Mouse (Mus musculus): ENCODE results near the gene Prox1.
A peak's percentile ranks its signal among the peaks of the same experiment; 100 is the strongest.

Gene Prox1

DNA sequence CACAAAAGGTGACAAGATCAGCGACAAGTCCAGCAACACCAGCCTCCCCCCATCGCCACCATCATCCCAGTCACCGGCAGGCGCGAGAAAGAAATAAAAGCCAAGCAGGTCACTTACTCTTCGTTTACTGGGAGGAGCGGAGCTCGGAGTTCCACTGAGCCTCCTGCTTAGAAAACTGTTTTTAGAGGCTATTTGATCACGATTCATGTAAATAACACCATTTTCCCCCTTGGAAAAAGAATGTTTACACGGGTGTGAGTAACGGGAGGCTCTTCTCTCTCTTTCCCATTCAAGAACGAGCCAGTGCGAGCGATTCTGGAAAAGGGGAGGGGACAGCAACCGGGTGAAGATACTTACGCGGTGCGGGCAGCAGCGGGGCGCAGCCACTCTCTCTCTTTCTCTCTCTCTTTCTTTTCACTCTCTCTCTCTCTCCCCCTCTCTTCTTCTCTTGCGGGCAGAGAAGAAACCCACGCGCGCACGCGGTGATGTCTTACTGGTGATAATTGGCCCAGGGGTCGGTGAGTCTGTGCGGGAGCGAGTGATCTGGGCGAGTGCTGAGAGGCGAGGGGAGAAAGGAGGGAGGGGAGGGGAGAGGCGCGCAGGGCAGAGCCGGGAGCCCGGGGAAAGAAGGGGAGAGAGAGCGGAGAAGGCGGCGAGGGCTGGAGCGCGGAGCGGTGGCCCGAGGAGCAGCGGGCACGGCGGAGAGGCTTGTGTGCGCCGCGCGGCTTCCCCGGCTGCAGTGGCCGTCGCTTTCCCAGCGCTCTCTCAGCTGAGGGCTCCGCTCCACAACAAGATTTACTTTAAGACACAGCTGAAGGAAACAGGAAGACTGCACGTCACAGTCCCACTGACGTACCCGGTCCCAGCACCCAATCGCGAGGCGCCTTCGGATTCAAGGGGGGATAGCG is at the start of gene Prox1:
TSS of gene Prox1 (minus strand) at position 804 of the 908 bp plus-strand sequence.
- DNase-seq (ENCODE audit: low read depth, low spot score), result peak; percentile 83

DNA sequence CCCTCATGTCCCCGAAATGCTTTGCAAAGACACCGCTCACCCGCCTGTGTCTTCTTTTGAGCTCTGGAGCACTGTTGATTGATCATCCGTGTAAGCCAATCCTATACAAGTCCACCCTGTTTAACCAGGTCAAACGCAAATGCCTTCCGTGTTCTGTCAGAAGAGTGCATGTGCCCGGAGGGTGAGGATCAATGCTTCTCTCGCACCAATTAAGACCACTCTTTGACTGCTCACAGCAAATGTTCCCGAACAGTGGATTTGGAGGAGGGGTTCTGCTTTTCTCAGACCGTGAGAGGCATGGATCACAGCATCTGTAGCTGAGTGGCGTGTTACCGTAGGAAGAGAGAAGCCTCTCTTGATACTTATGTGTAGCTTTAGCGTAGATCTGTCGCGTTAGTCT is 46.1 kb upstream of the Prox1 start:
- DNase-seq (ENCODE audit: low read depth, low spot score), result no peak

DNA sequence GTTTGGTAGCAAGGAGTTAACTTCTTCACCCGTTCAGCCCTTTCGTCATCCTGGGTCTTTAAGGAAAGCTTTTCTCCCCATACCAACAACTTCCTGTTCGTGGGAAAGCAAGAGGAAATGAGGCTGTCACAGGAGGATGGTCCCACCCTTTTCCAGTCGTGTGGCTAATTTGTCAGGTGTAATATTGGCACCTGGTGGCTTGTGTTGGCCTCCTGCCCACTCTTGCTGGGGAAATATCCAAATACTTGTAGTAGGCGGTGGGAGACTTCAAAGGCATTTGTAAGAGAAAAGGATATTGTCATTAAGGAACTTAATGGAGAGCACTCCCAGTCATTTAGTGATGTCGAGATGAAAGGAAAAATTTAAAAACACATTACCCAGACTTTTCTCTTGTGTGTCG is 44.1 kb upstream of the Prox1 start:
- DNase-seq (ENCODE audit: low read depth, low spot score), result peak; percentile 8

DNA sequence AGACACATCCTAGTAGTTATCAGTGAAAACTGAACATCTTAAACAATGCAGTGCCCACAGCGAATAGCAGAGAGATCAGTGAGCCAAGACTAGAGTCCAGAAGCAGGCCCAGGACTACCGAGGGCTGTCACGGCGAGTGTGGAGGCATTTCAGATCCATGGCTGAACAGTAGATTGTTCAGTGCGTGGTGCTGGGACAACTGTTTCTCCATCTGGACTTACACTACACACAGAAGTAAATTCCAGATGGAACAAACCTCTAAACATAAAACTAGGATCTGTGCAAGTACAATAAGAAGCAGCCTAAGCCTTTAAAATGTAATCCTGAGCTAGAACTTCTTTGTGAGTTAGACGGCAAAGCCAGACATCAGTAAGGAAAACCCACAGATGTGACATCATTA is 42.7 kb upstream of the Prox1 start:
- DNase-seq (ENCODE audit: low read depth, low spot score), result no peak

DNA sequence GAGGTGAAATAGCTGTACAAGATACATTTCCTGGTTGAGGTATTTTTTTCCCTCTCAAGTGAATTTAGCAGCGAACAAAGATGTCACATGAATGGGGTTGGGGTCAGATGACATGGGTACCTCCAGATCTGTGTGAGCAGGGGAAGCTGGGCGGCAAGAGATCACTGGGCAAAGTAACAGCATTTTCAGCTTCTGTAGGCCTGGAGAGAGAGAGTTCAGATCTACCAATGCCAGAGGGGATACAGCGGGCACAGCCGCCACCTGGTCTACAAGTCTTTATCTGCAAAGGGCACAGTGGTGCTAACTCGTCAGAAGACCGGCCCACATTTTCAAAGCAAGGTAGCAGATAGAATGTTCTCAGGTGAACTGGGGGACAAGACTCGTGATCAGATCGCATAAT is 36.7 kb upstream of the Prox1 start:
- DNase-seq (ENCODE audit: low read depth, low spot score), result no peak

DNA sequence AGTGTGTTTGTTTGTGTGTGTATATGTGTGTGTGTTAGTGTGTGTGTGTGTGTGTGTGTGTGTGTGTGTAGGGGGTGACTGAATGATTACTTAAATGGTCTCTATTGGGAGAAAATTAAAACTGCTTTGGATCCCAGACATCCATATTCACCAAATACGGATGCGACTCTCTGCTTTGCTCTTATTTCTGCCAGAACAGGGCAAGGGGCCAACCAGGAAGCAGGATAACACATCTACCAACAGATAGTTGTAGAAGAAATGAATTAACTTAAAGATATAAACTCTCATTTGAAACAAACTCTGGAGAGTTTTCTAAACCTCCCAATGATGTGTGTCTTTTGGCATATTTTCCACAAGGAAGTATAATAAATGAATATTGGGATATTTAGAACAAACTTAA is 35.2 kb upstream of the Prox1 start:
- DNase-seq (ENCODE audit: low read depth, low spot score), result no peak

DNA sequence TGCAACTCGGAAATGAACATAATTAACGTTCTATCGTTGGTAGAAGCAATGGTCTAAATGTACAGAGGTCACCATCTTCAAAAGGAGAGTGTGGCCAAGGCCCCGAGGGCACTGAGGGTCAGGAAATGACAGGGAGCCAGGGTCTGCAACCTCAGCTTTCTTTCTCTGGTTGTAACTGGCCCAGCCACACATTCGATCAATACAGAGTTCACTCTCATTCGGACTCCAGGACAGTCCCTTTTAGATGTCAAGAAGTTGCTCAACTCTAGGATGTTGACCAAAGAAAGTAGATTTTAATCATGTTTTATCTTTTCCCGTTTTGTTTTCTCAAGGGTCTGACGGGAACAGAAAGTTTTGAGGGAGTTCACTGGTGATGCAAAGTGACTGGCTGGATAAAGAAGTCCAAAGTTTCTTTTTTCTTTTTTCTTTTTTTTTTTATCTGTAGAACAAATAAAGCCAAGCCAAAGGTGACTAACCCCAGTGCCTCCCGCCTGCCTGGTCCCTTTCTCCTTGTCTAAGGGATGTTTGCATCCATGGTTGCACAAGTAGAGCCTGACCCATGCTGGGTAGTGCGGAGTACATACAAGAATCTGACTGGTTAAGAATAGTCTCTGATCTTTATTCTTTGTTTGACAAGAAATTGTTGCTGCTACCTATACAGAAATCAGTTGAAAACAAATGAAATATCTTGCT is 34.0 kb upstream of the Prox1 start:
- DNase-seq (ENCODE audit: low read depth, low spot score), result no peak

DNA sequence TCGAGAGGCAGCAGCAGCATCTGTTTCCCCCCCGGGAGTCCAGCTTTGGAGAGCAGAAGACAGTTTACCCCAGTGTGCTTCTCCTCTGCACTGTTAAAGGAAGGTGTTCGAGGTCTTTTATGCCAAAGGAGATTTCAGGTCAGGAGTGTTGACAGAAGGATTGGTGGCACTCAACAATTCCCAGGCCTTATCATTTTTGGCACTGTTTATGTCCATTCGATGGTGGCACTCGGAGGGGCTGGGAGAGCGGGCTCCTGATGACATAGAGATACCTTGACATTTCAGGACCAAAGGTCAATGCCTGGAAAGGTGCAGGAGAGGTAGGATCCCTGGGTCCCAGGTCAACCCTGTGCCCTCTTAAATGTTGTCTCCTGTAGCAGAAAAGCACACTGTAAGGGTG is 31.2 kb upstream of the Prox1 start:
- DNase-seq (ENCODE audit: low read depth, low spot score), result no peak

DNA sequence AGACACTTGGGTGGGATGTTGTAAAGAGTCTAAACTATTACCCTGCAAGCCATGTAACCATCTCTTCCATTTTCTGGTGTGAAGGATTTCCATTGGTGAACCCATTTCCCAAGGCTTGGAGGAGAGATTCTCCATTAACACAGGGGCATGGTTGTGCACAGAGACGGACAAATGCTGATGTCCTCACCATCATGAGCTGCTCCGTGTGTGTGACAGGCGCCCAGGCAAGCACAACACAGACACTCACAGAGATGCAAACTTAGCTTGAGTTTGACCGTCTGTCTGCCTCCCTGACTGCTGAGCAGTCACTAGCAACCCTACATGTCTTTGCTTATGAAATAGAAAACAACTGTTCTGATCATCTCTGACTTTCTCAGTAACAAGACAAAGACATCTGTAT is 30.5 kb upstream of the Prox1 start:
- no peak for DNase-seq (ENCODE audit: low read depth, low spot score)

DNA sequence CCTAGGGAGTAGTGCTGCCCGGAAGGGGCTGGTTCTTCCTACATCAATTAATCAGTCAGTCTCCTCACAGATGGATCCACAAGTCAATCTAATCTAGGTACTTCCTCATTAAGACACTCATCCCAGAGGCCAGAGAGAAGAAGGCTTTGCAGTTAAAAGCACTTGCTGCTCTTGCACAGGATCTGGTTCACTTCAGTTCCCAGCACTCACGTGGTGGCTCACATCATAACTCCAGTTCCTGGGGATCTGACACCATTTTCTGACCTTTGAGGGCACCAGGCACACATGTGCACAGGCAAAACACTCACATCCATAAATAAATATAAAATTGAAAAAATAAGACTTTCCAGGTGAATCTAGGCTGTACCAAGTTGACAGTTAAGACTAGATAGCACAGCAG is 27.7 kb upstream of the Prox1 start:
- no peak for DNase-seq (ENCODE audit: low read depth, low spot score)

DNA sequence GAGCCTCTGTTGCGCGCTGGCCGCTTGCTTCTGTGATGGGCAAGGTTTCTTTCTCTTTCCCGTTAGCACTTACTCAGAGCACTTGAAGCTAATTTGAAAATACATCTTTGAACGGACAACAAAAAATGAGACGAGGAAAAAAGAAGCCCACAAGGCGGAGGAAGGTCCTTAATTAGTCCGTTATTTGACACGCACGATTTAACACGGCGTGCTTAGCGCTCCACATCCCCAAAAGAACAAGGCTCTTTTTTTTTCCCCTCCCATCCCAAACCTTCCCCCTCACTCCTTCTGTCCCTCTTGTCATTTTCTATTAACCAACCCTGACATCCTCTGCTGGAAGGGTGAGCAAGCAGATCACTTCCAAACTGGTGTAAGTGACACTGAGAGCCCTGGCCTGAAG is 21.5 kb upstream of the Prox1 start:
- DNase-seq (ENCODE audit: low read depth, low spot score), result no peak

DNA sequence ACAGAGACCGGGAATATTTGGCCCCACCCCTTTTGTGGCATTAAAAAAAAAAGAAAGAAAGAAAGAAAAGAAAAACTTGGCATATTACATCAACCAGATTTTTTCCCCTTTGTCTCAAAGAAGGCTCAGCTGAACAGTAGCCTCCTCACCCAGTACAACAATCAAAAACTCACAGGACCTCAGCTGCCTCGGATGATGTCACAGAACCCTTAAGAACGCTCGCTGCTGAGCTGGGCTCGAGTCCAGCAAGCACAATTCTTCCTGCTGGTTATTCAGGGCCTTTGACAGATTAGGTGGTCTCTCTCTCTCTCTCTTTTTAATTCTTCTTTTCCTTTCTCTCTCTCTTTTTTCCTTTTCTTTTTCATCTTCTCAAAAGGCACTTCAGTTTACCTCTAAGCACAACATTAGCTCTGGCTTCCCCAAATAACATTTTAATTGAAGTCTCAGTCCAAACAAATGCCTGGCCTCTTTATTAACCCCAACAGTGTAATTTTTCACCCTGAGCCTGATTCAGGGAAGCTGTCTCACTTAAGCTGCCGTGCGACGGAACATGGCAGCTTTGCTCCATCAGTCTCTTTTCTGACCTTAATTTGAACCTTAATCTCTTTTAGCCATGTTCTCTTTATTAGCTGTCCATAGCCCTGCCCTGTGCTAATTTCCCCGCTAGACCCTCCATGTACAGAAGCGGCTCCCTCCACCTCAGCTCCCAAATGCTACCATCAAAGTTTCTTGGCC is 19.9 kb upstream of the Prox1 start:
- no peak for DNase-seq (ENCODE audit: low read depth, low spot score)

DNA sequence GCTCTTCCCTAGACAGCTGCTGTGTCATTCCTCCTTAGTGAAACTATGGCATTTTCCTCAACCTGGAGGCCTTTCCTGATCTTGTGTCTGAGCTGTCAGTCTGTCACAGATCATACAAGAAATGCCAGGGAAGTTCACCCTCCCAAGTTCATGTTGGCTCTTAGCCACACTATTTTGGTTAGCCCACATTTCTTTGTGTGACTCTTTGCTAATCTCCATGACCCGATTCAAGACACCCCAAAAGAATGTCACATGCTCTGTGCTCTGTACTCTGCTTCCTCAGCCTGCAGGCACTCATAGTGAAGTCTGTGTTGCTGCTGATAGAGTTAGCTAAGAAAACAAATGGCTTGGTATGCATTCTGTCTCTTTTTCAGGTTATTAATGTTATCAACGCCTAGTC is 18.6 kb upstream of the Prox1 start:
- DNase-seq (ENCODE audit: low read depth, low spot score), result no peak

DNA sequence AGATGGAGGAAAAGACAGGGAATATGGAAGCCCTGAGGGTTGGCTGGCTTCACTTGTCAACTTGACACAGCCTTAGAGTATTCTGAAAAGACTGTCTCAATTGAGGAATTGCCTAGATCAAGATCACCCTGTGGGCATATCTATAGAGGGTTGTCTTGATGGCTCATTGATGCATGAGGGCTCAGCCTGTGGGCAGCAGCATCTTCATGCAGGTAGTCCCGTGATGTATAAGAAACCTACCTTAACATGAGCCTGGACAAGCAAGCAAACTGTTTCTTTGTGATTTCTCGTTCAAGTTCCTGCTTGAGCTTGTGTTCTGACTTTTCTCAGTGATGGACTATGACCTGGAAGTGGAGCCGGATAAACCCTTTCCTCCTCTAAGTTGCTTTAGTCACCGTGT is 15.8 kb upstream of the Prox1 start:
- DNase-seq (ENCODE audit: low read depth, low spot score), result no peak

DNA sequence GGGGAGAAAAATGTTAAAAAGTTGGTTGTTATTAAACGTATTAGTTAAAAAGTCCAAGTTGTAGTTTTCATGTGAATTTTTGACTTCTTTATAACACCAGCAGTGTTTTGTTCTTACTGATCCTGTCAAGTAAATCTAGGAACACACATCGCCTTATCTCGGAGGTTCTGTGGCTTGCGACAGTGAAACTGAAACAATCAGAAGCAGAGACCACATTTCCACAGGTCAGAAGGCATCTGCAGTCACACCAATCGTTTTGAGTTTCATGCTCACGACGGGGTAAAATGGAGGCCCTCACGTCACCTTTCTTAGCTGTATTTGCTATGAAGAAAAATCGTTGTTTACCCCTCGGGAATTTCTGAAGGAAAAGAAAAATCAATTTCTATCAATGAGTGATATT is 14.8 kb upstream of the Prox1 start:
- no peak for DNase-seq (ENCODE audit: low read depth, low spot score)

DNA sequence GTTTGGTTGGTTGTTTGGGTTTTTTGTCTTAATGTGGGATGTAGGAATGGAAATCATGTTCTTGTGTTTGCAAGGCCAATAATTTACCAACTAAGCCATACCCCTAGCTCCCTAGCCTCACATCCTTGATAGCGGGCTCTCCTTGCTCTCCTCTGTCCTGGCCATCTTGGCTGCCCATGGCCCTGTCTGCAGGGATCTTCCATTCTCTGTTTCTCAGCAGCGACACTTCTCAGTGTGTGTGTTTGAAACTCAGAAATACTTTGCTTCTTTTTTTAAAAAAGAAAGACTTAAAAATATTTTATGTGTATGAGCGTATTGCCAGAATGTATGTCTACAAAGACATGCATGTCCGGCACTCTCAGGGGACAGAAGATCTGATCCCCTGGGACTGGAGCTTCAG is 13.1 kb upstream of the Prox1 start:
- no peak for DNase-seq (ENCODE audit: low read depth, low spot score)

DNA sequence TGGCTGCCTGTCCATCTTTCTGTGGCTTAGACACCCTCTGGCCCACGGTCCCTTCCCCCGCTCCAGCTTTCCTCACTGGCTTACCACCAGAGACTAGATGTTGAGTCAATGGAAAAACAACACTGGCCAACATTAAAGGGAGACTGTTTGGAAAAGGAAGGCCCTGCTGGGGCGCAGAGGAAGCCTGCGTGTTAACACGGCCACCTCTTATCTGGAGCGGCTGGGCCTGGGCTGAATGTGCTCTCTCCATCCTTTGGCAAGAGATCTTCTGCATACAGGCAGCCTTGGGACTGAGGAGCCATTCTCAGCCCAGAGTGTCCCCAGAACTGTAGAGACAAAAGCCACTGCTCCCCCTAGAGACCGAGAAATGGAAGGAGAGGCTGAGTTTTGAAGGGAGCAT is 11.3 kb upstream of the Prox1 start:
- DNase-seq (ENCODE audit: low read depth, low spot score), result peak; percentile 20

DNA sequence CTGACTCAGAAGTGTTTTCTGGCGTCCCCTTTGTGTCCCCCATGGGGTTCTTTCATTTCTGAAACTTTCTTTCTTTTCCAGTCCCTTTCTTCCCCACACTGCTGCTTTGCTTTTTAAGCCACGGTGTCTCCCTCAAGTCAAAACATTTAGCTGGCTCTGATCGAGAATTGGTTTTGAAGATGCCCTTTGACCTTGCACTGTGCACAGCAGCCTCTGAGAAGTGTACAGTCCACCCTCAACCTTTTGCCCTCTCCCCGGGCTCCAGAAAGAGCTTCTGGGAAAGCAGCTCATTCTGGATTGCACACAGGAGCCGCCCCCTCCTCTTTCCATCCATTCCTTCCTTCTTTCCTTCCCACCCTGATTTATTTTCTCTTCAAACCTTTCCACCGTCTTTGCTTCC is 10.3 kb upstream of the Prox1 start:
- DNase-seq (ENCODE audit: low read depth, low spot score), result no peak

DNA sequence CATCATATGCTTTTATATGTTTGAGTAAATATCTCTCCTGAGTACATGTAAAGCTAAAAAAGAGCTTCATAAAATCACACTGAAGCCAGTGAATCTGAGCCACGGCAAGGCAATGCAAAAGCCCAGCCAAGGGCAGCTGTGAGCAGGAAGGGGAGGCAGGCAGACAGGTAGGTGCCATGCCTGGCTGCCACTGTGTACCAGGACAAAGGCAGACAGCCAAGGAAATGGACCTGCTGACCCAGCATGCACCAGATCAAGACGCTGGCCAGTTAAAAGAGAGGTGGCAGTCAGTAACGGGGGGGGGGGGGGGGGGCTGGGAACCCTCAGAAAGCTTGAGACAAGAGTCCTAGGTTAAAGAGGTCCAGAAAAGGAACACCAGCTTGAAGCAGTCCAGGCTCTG is 6.4 kb upstream of the Prox1 start:
- no peak for DNase-seq (ENCODE audit: low read depth, low spot score)

DNA sequence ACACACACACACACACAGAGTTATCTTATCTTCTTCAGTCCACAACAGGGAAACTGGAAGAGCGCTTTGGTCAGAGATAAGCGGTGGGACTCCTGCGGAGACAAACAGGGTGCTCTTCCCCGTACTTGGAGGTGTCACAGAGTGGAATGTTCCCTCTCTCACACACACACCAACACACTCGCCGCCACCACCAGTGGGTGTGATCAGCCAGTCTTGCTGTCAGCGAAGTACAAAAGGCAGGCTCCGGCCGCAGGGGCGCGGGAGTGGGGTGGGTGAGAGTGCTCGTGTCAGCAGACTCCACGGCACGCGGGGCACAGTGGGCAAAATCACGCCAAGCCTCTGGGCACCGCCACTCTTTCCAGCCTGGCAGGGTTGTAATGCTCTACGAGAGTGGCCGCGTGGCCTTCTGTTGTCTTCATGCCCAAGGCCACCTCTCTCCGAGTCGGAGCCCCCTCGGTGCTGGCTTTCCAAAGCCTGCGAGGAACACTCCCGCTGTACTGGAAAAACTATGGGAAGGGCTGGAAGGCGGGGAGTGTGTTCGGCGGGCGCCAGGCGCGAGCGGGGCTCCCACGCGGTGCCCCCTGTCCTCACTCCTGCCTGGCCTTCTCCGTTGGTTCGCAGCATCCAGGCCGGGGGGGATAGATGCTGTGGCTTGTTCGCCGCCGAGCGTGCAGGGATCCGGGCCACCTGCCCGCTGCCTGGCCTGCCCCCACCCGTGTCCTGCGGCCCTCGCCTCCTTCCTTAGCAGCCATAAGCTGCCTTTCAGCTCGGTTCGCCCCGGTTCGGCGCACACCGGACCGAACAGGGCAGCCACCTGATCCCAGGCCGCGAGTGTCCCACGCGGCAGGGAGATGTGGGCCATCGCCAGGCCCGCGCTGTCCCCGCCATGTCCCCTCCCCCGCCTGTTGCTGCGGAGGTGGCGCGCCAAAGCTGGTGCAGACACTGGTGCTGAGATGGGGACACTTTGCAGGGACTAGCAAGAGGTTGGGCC is 4.5 kb upstream of the Prox1 start:
- peak; percentile 55 for DNase-seq (ENCODE audit: low read depth, low spot score)

DNA sequence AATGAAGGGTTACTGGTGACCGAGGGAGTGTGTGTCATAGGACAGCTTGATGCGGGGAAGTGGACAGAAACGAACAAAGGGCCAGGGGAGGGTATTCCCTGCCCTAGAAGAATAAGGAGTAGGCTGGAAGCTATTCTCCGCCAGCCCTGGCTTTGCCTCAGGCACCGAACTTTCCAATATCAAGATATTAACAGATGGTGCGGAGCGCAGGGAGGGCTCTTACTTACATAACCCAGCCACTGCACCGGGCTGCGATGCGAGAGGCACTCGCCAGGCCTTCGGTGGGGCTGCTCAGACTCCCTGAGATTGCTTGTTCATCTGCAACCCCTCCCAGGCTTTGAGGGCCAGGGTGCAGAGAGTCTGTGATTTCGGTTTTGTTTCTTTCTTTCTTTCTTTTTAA is 3.7 kb upstream of the Prox1 start:
- DNase-seq (ENCODE audit: low read depth, low spot score), result peak; percentile 60
